In genomic region chr12:80231317-80231716, GRCm38 (mm10) we compare ENCODE assay signal across 9 mouse cellular contexts. TPM values are rescaled to one million over a fixed set of nuclear protein-coding genes. Genes with fewer than 3 reads are reported as not detected.
DNase-seq lines count a peak whose midpoint lies in the region; ATAC-seq and TF ChIP-seq lines count a peak whose summit lies in the region.
"Had no signal": no experiment of that assay in that cellular context is flagged by ENCODE, and none has a peak within 500 bp of the region (broad histone marks: within the 10 kb centered on the region; RNA-seq: fewer than 3 reads in every experiment).

No protein-coding gene starts in this region.

- TF ChIP-seq CTCF in left cerebral cortex, adult 2 months (IDR thresholded peaks at IDR 0.05) = no peak

- no peak for ATAC-seq in kidney, embryonic 14.5 days (ENCODE audit: low FRiP score, low TSS enrichment)

- H3K4me2 ChIP-seq in kidney, embryonic 14.5 days (replicated peaks; ENCODE audit: low read depth, low read length) = no peak overlapping the region

- H3K27me3 ChIP-seq in kidney, embryonic 14.5 days (ENCODE audit: control insufficient read depth, insufficient read depth, low read length) = no peaks in the 10 kb centered on the region
- H3K27me3 ChIP-seq in hindbrain, embryonic 10.5 days (ENCODE audit: insufficient read depth, poor library complexity, severe bottlenecking) = no peaks in the 10 kb centered on the region

- intact Hi-C loops in left cerebral cortex, adult 2 months (cut with DNase I) = no loop called here

- H3K27ac ChIP-seq in kidney, embryonic 14.5 days (ENCODE audit: low read depth, low read length) = peak overlapping the region; percentile 93
- H3K27ac ChIP-seq in brown adipose tissue, adult 24 weeks (replicated peaks; ENCODE audit: low read depth, low read length) = peak overlapping the region; percentile 20; the same call in 1 of the 2 replicates
- peak overlapping the region; percentile 83 for H3K27ac ChIP-seq in hindbrain, embryonic 10.5 days
- peak overlapping the region; percentile 91 for H3K27ac ChIP-seq in macrophage
- no peak overlapping the region for H3K27ac ChIP-seq in left cerebral cortex, adult 2 months

- DNase-seq in kidney, adult 18-20 months = no peak
- no peak for DNase-seq in hindbrain, embryonic 10.5 days (ENCODE audit: low spot score)
- no peak for DNase-seq in adrenal gland, postnatal 4 days (ENCODE audit: low spot score in 2 of 2)
- no peak for DNase-seq in spleen, postnatal 14 days (ENCODE audit: low spot score in 2 of 2)
- no peak for DNase-seq in left cerebral cortex, adult 2 months (ENCODE audit: extremely low spot score in 1 of 2, low spot score in 2 of 2)

- H3K9me3 ChIP-seq in kidney, embryonic 14.5 days (ENCODE audit: control insufficient read depth, low read length) = no peaks in the 10 kb centered on the region
- H3K9me3 ChIP-seq in hindbrain, embryonic 10.5 days = peaks cover 6% of the 10 kb centered on the region; the same call in 1 of the 2 replicates
- H3K9me3 ChIP-seq: G1E had no signal

- no peaks in the 10 kb centered on the region; the same call in 1 of the 2 replicates for H3K36me3 ChIP-seq in kidney, embryonic 14.5 days (ENCODE audit: control insufficient read depth, insufficient read depth, low read length)
- peaks cover 22% of the 10 kb centered on the region for H3K36me3 ChIP-seq in hindbrain, embryonic 10.5 days
- H3K36me3 ChIP-seq in macrophage (ENCODE audit: inconsistent target) = no peaks in the 10 kb centered on the region
- H3K36me3 ChIP-seq: G1E had no signal

- no peak overlapping the region for H3K9ac ChIP-seq in kidney, embryonic 14.5 days (ENCODE audit: low read depth, low read length)

- peaks cover 69% of the 10 kb centered on the region for H3K79me2 ChIP-seq in macrophage (ENCODE audit: inconsistent target)

- WGBS in kidney, embryonic 14.5 days = 27% methylated on average over 5 of the region's 5 CpGs
- 35% methylated on average over 5 of the region's 5 CpGs for WGBS in hindbrain, embryonic 10.5 days
- 11% methylated on average over 5 of the region's 5 CpGs for whole genome bisulfite sequencing in macrophage (ENCODE audit: missing documents)

- peaks cover 50% of the 10 kb centered on the region for H3K4me1 ChIP-seq in kidney, embryonic 14.5 days (ENCODE audit: control insufficient read depth, insufficient read depth, low read length)
- H3K4me1 ChIP-seq in brown adipose tissue, adult 24 weeks (ENCODE audit: control insufficient read depth, insufficient read depth, insufficient read length, low read length) = peaks cover 33% of the 10 kb centered on the region
- H3K4me1 ChIP-seq in hindbrain, embryonic 10.5 days (replicated peaks) = peaks cover 48% of the 10 kb centered on the region

- no peak overlapping the region for H3K4me3 ChIP-seq in kidney, embryonic 14.5 days (ENCODE audit: low read length)
- no peak overlapping the region for H3K4me3 ChIP-seq in brown adipose tissue, adult 24 weeks (ENCODE audit: insufficient read depth, low read depth, low read length)
- H3K4me3 ChIP-seq in hindbrain, embryonic 10.5 days = no peak overlapping the region
- no peak overlapping the region for H3K4me3 ChIP-seq in macrophage (ENCODE audit: inconsistent target)
- H3K4me3 ChIP-seq in left cerebral cortex, adult 2 months = no peak overlapping the region

RNA-seq across cellular contexts. Expression of gene Actn1, which starts 28.9 kb away (rescaled TPM):
- 38.3 and 52.6 TPM in 2 replicates for polyA plus RNA-seq in kidney, embryonic 14.5 days (2014; fragmentation: Nextera tagmentation; extraction: Ambion mirVana)
- polyA plus RNA-seq in brown adipose tissue, adult 24 weeks (2012; ENCODE audit: insufficient read depth, insufficient read length, missing spikeins) = 2.9 and 3.3 TPM in 2 replicates
- polyA plus RNA-seq in hindbrain, embryonic 10.5 days (2016; fragmentation: Nextera tagmentation; extraction: Ambion mirVana) = 24.1 and 27.6 TPM in 2 replicates
- total RNA-seq in macrophage (2018; cell fraction: chromatin; rRNA removed) = 1,000 to 10,000 TPM in 1 of 26 experiments, 100 to 1,000 TPM in 11, 10 to 100 TPM in 14; 22.3 to 1,096 (median 94.6) TPM
- 100 to 1,000 TPM in 1 of 26 experiments, 10 to 100 TPM in 25; 18.8 to 112 (median 44.6) TPM for total RNA-seq in macrophage (2018; cell fraction: cytosol; rRNA removed)
- total RNA-seq in macrophage (2018; cell fraction: nucleus; rRNA removed) = 100 to 1,000 TPM in 7 of 26 experiments, 10 to 100 TPM in 19; 21.6 to 533 (median 65.7) TPM
- 51.0 to 105 TPM (median 88.5 TPM) in 3 replicates for polyA plus RNA-seq in macrophage (2018)
- 10 to 100 TPM; 59.3 to 80.6 TPM for total RNA-seq in adrenal gland, postnatal 4 days (2021)
- 100 to 1,000 TPM; 125 to 130 TPM for total RNA-seq in left cerebral cortex, adult 2 months (2021)
